In the genomic region with DNA sequence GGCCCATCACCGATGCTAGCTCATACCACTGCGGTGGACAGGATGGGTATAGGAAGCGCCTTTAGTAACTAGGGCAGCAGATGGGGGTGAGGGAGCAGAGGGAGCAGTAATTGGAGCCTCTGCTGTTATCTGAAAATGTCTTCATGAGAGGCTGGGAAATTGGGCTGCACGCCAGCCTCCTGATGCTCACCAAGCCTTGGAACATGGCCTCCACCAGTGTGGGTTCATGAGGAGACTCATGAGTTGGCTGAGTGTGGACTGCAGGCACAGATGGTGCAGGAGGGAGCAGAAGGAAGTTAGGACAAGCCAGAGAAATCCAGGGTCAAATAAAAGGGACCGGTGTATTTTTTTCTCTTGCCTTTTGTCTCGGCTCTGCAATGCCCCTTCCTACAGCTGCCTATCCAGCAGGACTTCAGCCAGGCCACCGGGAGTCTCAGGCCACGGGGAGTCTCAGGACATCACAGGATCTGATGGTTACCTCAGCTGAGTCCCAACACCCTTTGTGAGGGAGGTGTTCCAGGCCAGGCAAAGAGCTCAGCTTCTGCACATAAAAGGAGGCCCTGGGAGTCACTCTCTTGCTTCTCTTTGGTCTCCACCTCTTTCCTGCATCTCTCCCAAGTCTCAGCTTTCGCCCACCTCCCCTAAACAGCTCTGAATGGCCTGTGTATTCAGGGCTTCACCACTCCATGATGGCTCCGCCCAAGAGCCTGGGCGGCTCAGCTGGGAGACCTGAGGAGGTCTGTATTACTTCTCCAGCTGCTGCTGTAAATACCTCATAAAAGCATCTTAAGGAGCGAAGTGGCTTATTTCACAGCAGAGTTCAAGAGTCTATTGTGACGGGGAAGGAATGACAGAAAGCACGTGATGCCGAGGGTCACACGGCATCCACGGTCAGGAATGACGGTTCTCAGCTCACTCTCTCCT, we compare ENCODE assay signal across 9 mouse cellular contexts. TPM values are rescaled to one million over a fixed set of nuclear protein-coding genes. Genes with fewer than 3 reads are reported as not detected.
DNase-seq lines count a peak whose midpoint lies in the region; ATAC-seq and TF ChIP-seq lines count a peak whose summit lies in the region.
"Had no signal": no experiment of that assay in that cellular context is flagged by ENCODE, and none has a peak within 500 bp of the region (broad histone marks: within the 10 kb centered on the region; RNA-seq: fewer than 3 reads in every experiment).

No protein-coding gene starts in this region.

- H3K9ac ChIP-seq in kidney, postnatal 0 days (ENCODE audit: low read depth, low read length), result no peak overlapping the region
- H3K9ac ChIP-seq in heart, embryonic 12.5 days, result no peak overlapping the region
- H3K9ac ChIP-seq in limb, embryonic 11.5 days (ENCODE audit: low read length), result no peak overlapping the region

- H3K4me2 ChIP-seq in kidney, postnatal 0 days (ENCODE audit: low read length), result no peak overlapping the region
- H3K4me2 ChIP-seq in heart, embryonic 12.5 days, result no peak overlapping the region
- no peak overlapping the region for H3K4me2 ChIP-seq in limb, embryonic 11.5 days (ENCODE audit: low read depth, severe bottlenecking)

- no peaks in the 10 kb centered on the region for H3K27me3 ChIP-seq in kidney, postnatal 0 days (ENCODE audit: insufficient read depth, low read length)
- no peaks in the 10 kb centered on the region for H3K27me3 ChIP-seq in heart, embryonic 12.5 days (replicated peaks)
- H3K27me3 ChIP-seq in limb, embryonic 11.5 days (ENCODE audit: control insufficient read depth, insufficient read depth, low read length), result no peaks in the 10 kb centered on the region

- H3K27ac ChIP-seq in kidney, postnatal 0 days, result peak overlapping the region; percentile 43; the same call in 1 of the 2 replicates
- H3K27ac ChIP-seq in heart, embryonic 12.5 days (ENCODE audit: poor library complexity, severe bottlenecking), result peak overlapping the region; percentile 67
- peak overlapping the region; percentile 82 for H3K27ac ChIP-seq in limb, embryonic 11.5 days (replicated peaks; ENCODE audit: low read depth, low read length)

- 43% methylated on average over 18 of the region's 18 CpGs for WGBS in kidney, postnatal 0 days
- WGBS in heart, embryonic 12.5 days, result 59% methylated on average over 18 of the region's 18 CpGs
- 35% methylated on average over 18 of the region's 18 CpGs for WGBS in limb, embryonic 11.5 days

- peaks cover 17% of the 10 kb centered on the region for H3K4me1 ChIP-seq in kidney, postnatal 0 days (replicated peaks; ENCODE audit: insufficient read depth, low read length)
- peaks cover 61% of the 10 kb centered on the region for H3K4me1 ChIP-seq in heart, embryonic 12.5 days (replicated peaks)
- H3K4me1 ChIP-seq in limb, embryonic 11.5 days (ENCODE audit: control insufficient read depth, insufficient read depth, low read length), result peaks cover 26% of the 10 kb centered on the region

- no peak for DNase-seq in kidney, postnatal 0 days (ENCODE audit: low spot score)
- no peak for DNase-seq in kidney, postnatal 10 days
- peak; percentile 95 to 97 for DNase-seq in cerebellum, adult 18-20 months
- DNase-seq in limb, embryonic 11.5 days (ENCODE audit: low spot score), result peak; percentile 76
- no peak for DNase-seq in Muller cell, postnatal 12 days (ENCODE audit: inconsistent ontology term)

- TF ChIP-seq CTCF in kidney, postnatal 0 days (IDR thresholded peaks at IDR 0.05; ENCODE audit: low read depth), result no peak

- no peak overlapping the region for H3K4me3 ChIP-seq in kidney, postnatal 0 days (replicated peaks; ENCODE audit: low read depth, low read length)
- no peak overlapping the region for H3K4me3 ChIP-seq in heart, embryonic 12.5 days
- H3K4me3 ChIP-seq in limb, embryonic 11.5 days (ENCODE audit: low read depth, low read length), result no peak overlapping the region

- no peaks in the 10 kb centered on the region for H3K36me3 ChIP-seq in kidney, postnatal 0 days (ENCODE audit: insufficient read depth, low read length)
- H3K36me3 ChIP-seq in heart, embryonic 12.5 days, result no peaks in the 10 kb centered on the region
- no peaks in the 10 kb centered on the region for H3K36me3 ChIP-seq in limb, embryonic 11.5 days (ENCODE audit: control insufficient read depth, insufficient read depth, low read length)

- 0 out of 2 replicates have a peak, but pooled peaks have one; percentile 23 for ATAC-seq in kidney, postnatal 0 days (replicated peaks; ENCODE audit: low FRiP score, low read depth)
- no peak for ATAC-seq in heart, embryonic 12.5 days (ENCODE audit: insufficient number of reproducible peaks, low FRiP score)
- ATAC-seq in limb, embryonic 11.5 days (ENCODE audit: insufficient number of reproducible peaks, low FRiP score, low TSS enrichment, low read depth), result peak; percentile 83
- no peak for ATAC-seq in megakaryocyte, adult 5-6 weeks (ENCODE audit: poor library complexity, severe bottlenecking)
- no peak for ATAC-seq in CD4-positive, CD25-positive, alpha-beta regulatory T cell, adult 4 months

- H3K9me3 ChIP-seq in kidney, postnatal 0 days (replicated peaks; ENCODE audit: low read length), result no peaks in the 10 kb centered on the region
- no peaks in the 10 kb centered on the region for H3K9me3 ChIP-seq in heart, embryonic 12.5 days (replicated peaks)
- no peaks in the 10 kb centered on the region for H3K9me3 ChIP-seq in limb, embryonic 11.5 days (ENCODE audit: control insufficient read depth, low read length)

RNA-seq across cellular contexts. Expression of a gene that starts 23.4 kb away (rescaled TPM):
- polyA plus RNA-seq in kidney, postnatal 0 days (2015; fragmentation: Nextera tagmentation; extraction: Ambion mirVana), result 53.8 and 56.8 TPM in 2 replicates
- 28.3 and 29.6 TPM in 2 replicates for polyA plus RNA-seq in heart, embryonic 12.5 days (2016; fragmentation: Nextera tagmentation; extraction: Ambion mirVana)
- 10.4 and 11.1 TPM in 2 replicates for polyA plus RNA-seq in limb, embryonic 11.5 days (2014; fragmentation: Nextera tagmentation; extraction: Ambion mirVana)
- total RNA-seq in megakaryocyte, adult 5-6 weeks (2015), result 16.8 and 18.7 TPM in 2 replicates
- total RNA-seq in megakaryocyte, adult 5-6 weeks (2017), result 13.5 and 18.7 TPM in 2 replicates
- polyA plus RNA-seq in CD4-positive, CD25-positive, alpha-beta regulatory T cell, adult 4 months (2017; shearing (Covaris generic)), result under 1 TPM; 0.86 to 0.96 TPM
- total RNA-seq: MEL had no signal

RNA-seq across cellular contexts. Expression of a gene that starts 45.8 kb away (rescaled TPM):
- polyA plus RNA-seq in kidney, postnatal 0 days (2015; fragmentation: Nextera tagmentation; extraction: Ambion mirVana), result 0.32 and 0.50 TPM in 2 replicates
- polyA plus RNA-seq in heart, embryonic 12.5 days (2016; fragmentation: Nextera tagmentation; extraction: Ambion mirVana), result 3.9 and 4.8 TPM in 2 replicates
- polyA plus RNA-seq in limb, embryonic 11.5 days (2014; fragmentation: Nextera tagmentation; extraction: Ambion mirVana), result 0.64 and 0.68 TPM in 2 replicates
- 0.41 TPM in 1 of 2 replicates, not detected in the other for total RNA-seq in megakaryocyte, adult 5-6 weeks (2015)
- total RNA-seq in megakaryocyte, adult 5-6 weeks (2017), result 0.41 TPM in 1 of 2 replicates, not detected in the other
- polyA plus RNA-seq in CD4-positive, CD25-positive, alpha-beta regulatory T cell, adult 4 months (2017; shearing (Covaris generic)), result 1 to 10 TPM in 1 of 2 experiments, not detected in 1; 1.0 TPM
- total RNA-seq: MEL had no signal

Comparison
In these comparisons a context has a peak if more than half of its experiments do, and no peak if none do; other contexts are left out.
1. ATAC-seq: peak in kidney, postnatal 0 days (single experiment) and limb, embryonic 11.5 days (single experiment); none in heart, embryonic 12.5 days (single experiment), megakaryocyte, adult 5-6 weeks (single experiment) and CD4-positive, CD25-positive, alpha-beta regulatory T cell, adult 4 months (single experiment).
2. DNase-seq: peak in cerebellum, adult 18-20 months (2 of 2) and limb, embryonic 11.5 days (single experiment); none in kidney, postnatal 0 days (single experiment), kidney, postnatal 10 days (single experiment) and Muller cell, postnatal 12 days (single experiment).
3. Peak in every context shown above with its lines, with median percentiles within 50 percentile points of each other: H3K27ac ChIP-seq.